Mouse (Mus musculus): ENCODE results near the gene Pigk.

DNA sequence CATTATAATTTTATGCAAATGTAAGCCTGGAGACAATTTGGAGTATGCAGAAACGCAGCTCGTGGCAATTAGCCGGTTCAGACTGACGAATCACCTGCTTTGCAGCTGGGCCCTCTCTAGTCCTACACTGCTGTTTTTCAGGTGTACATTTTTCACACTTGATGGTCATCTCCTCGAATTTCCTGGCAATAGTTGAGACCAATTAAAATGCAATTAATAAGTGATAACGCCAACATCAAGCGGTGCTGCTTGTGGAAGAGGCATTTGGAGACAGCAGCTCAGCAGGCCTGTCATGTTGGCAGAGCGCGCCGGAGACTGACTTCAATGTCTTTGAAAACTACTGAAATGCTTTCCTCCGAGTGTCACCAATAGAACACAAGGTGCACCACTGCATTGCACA lies 310.1 kb downstream of the Pigk start:
- TF ChIP-seq GATA1 (IDR thresholded peaks at IDR 0.05; ENCODE audit: low read length) (no peak), TAL1 (IDR thresholded peaks at IDR 0.05; ENCODE audit: low read length) (no peak)

Measured in erythroblast, embryonic 14.5 days (primary cell).